Mouse (Mus musculus) testis, postnatal 14 days (tissue): ENCODE measurements around the gene Galnt9.
A peak's percentile ranks its signal among the peaks of the same experiment; 100 is the strongest.

Experiments used
- DNase-seq: peaks from one replicate; pipeline ENCODE4 v3.0.0; 2021; ENCODE audit warnings: low spot score

Gene Galnt9

GRCm38 (mm10) chr5:110587467-110587866 is 43.3 kb downstream of the Galnt9 start:
- DNase-seq, result no peak

- no peak for DNase-seq
Measured at GRCm38 (mm10) chr5:110589833-110590232, 45.7 kb downstream of the Galnt9 start.

DNA sequence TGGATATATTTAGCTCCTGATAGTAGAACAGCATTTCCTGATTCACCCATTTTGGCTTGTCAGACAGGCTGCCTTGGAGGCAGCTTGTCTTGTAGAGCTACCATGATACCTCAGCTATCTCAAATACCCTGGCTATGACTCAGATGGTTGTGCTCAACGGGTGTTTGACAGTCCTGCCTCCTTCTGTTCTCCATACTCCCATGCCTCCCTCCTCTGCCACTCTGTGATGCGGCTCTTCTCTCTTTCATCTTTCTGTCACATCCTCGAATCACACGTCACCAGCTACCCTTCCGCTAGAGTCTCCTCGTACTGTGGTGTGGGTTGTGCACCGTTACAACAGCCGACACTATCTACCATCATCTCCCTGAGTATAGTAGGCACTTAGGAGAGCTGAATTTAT is 50.3 kb downstream of the Galnt9 start:
- no peak for DNase-seq

DNA sequence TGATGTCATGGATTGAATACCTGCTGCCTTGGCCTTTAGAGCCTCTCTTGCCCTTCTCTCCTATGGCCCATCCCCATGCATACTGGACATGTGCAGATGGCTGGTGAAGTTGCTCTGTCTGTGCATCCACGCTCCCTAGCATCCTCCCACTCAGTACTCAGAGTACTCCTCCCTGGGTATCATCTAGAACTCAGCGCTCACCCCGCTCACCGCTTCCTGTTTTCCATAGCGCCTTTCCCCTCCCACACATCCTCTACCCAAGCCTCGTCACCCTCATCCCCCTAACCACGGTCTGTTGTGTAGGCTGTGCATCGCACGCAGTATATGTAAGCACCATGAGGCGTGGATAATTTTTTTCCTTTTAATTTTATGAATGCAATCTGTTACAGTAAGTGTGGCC is 51.2 kb downstream of the Galnt9 start:
- DNase-seq, result no peak

GRCm38 (mm10) chr5:110596086-110596780 is 52.1 kb downstream of the Galnt9 start:
- DNase-seq, result peak; percentile 21

DNA sequence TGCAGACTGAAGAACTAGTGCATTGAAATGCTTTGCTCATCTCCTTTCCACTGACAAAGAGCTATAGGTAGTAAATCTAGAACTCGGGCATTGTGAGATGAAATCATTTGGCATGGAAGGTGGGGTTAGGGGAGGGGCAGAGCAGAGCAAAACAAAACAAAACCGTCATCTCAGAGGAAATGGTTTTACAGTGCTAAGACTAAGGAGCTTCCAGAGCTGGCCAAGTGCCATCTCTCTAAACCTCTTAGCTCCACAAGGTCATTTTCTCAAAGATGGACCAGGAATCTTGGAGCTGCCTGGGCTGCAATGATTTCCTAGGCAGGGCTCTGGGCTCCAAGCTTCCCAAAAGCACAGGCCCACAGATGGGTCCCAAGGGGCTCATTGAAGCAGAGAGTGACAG is 53.3 kb downstream of the Galnt9 start:
- no peak for DNase-seq

DNA sequence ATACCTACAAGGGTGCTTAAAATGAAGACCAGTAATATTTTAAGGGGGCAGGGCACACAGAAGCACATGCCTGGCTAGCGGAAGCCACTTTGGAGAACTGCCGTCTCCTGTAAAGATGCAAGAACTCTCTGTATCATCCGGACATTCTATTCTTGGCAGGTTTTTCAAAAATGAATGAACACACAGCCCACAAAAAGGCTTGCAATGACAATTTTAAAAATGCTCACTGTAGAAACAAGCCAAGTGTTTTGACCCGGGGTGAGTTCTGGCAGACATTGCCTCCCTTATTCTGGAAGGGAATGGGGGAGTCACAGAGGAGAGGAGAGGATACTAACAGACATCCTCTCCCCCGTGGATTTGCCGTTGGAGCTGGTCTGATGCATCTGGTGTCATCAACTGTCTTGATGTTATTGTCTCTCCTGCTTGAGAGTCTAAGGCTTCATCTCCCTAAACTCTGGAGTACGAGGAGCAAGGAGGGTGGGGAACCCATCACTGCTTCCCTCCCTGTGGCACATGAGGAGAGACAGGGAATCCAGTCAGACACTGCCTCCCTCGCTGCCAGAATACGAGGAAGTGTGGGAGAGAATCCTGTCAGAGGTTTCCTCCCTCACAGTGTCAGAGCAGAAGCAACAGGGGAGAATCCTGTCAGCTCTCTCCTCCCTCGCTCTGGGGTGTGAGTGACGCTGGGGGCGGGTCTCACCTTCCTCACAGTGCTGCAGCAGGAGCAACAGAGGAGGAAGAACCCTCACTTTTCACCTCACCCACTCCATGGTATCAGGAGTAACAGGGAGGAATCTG is 54.3 kb downstream of the Galnt9 start:
- DNase-seq, result peak; percentile 67

DNA sequence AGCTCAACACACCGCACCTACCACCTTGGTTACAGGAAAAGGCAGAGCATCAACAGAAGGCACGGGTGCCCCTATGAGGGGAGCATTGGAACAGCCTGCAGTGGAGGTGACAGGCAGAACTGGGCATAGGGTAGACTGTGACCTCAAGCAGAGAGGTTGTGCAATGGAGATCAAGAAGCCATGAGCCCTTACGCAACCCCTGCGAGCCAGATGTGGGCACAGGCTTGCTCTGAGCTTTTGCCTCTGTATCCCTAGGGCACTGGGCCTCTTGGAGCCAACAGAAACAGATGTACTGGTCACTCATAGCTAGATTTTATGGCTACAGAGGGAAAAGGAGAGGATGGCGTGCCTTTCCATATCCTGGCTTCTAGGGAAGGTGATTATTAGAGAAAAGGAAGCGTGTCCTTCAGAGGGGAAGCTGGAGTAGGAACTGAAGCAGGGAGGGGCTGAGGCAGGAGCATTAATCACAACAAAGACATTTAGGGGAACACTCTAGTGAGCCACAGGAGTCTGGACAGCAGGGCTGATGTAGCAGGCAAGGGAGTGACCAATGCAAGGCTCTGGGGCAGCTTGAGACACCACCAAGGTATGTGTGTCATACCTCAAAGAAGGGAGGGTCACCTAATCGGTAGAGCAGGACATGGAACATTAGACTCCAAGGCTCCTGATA is 59.0 kb downstream of the Galnt9 start:
- DNase-seq, result no peak

GRCm38 (mm10) chr5:110604311-110604710 is 60.2 kb downstream of the Galnt9 start:
- DNase-seq, result no peak

- no peak for DNase-seq
Measured at GRCm38 (mm10) chr5:110605531-110606221, 61.5 kb downstream of the Galnt9 start.

DNA sequence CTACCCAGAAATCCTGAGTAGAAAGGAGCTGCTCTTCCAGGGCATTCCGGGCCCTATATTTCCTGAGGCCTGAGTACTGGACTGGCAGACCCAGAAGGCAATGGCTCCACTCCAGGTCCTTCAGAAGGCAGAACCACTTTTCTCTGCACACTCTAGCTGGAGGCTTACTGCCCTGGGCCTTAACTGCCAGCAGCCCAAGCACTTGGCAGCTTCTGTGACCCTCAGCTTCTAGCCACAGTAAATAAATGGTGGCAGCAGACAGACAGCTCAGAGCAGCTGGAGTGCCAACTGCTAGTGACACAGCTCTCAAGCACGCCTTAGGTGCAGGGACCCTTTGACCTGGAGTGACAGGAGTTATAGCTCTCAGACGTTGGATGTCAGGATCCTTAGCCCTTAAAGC is 63.6 kb downstream of the Galnt9 start:
- no peak for DNase-seq

GRCm38 (mm10) chr5:110608336-110608735 is 64.2 kb downstream of the Galnt9 start:
- DNase-seq, result no peak

DNA sequence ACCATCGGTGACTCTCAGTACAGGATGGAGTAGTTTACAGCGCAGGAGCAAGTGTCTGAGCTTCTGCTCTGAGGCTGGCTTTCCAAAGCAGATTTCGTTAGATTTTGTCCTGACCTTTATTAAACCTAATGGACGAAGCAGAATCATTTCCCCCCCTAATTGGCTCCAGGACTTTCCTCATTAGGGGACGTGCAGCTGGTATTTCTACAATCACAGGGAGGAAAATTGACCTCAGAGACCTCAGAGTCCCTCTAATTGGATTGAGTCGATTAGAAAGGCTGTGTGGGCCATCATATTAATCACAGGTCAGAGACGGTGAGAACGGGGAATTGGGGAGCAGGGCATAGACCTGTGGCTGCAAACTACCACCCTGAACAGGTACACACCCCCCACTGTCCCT is 64.8 kb downstream of the Galnt9 start:
- DNase-seq, result no peak

GRCm38 (mm10) chr5:110609425-110609824 is 65.3 kb downstream of the Galnt9 start:
- no peak for DNase-seq

DNA sequence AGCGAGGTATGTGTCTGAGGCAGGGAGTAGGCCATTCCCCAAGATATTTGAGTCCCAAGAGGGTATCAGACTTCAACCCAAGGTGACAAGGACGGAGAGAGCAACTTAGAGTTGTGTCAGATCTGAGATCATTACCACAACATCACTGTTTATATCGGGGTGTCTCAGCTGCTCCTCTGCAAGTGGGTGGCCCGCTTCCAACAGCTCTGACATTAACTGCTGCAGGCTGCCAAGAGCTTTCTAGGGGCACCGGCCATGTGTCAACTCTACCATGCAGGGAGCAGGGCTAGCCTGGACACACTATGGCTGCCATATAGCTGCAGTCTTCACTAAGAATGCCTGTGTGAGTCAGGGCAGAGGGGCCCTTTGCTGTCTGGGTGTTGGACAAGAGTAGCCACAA is 65.7 kb downstream of the Galnt9 start:
- DNase-seq, result no peak

DNA sequence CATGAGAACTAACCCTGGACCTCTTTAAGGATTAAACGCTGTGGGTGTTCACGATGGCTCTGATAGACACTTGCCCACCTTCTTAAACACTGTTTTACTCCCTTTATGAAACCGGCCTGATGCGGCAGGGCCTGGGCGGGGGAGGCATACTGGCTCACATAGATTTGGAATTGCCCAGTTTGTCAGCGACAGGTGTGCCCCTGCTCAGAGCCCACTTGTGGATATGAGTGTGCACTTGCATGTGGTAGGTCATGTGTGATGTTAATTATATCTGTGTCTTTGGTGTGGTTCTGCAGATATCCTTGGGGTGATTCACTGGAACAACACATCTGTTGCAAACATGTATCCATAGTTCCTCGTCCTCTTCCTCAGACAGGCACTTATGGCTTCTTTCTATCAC is 66.3 kb downstream of the Galnt9 start:
- no peak for DNase-seq

GRCm38 (mm10) chr5:110611435-110612158 is 67.4 kb downstream of the Galnt9 start:
- no peak for DNase-seq

GRCm38 (mm10) chr5:110619226-110619625 is 75.1 kb downstream of the Galnt9 start:
- DNase-seq, result no peak

DNA sequence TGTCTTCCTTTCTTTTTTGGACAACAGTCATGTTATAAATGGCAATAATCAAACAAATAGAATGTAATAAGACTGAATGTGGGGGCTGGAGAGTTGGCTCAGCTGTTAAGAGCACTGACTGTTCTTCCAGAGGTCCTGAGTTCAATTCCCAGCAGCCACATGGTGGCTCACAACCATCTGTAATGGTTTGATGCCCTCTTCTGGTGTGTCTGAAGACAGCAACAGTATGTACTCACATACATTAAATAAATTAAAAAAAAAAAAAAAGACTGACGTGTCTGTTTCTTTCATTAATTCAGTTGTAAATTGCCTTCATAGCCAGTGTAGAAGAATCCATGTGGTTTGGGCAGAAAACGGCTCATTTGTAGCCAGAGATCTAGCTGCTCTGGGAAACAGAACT is 80.2 kb downstream of the Galnt9 start:
- DNase-seq, result no peak

GRCm38 (mm10) chr5:110627351-110627750 is 83.2 kb downstream of the Galnt9 start:
- DNase-seq, result no peak

DNA sequence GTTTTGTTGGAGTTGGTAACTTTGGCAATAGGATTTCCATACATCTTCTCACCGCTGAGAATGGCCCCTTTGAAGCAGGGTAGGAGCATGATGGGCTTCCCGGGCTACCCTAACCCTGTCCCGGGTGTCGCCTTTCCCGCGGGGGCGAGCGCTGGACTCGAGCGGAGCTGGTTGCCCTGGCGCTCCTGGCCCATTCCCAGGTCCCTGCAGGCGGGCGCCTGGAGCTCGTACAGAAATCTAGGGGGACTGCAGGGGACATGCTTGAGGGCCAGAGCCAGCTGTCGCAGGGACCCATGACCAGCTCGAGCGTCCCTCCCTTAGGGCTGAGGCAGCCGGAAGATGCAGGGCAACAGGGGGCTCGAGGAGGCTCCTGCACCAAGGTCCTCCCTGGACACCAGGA is 84.0 kb downstream of the Galnt9 start:
- DNase-seq, result no peak
